Mouse (Mus musculus) CH12.LX (cell line): Measurements from ENCODE around the gene B3gat3. TPM values are rescaled to one million over a fixed set of nuclear protein-coding genes. Genes with fewer than 3 reads are reported as not detected.

Experiments used
- DNase-seq: peaks from one replicate; pipeline ENCODE4 v3.0.0-alpha.2; 2013; ENCODE audit errors: extremely low read depth
- H3K27ac ChIP-seq: 2 replicates; pipeline ENCODE4 v1.5.1; 2012; ENCODE audit warnings: low read depth, mild to moderate bottlenecking, control low read depth, moderate library complexity; ENCODE audit not compliant: insufficient read depth
- H3K27me3 ChIP-seq: replicated peaks from 2 replicates; pipeline ENCODE3; 2012; ENCODE audit warnings: inconsistent platforms
- H3K36me3 ChIP-seq, 2 experiments: replicated peaks in 1 of 2; 2 replicates each; pipeline versions ENCODE3 to v1.6.1; 2012; ENCODE audit warnings: inconsistent platforms in 1 of 2, low read length in 1 of 2, mild to moderate bottlenecking in 1 of 2, mixed read lengths in 1 of 2, moderate library complexity in 1 of 2; ENCODE audit not compliant: control insufficient read depth in 1 of 2, insufficient read depth in 1 of 2
- H3K4me1 ChIP-seq, 2 experiments: 2 replicates each; pipeline ENCODE4 v1.6.1; 2012; ENCODE audit warnings: inconsistent platforms in 1 of 2, moderate library complexity in 1 of 2; ENCODE audit not compliant: insufficient read depth in 2 of 2, control insufficient read depth in 1 of 2
- H3K4me2 ChIP-seq: 2 replicates; pipeline ENCODE4 v1.6.1; 2012; ENCODE audit warnings: low read depth, mild to moderate bottlenecking, control low read depth; ENCODE audit not compliant: poor library complexity, insufficient read depth, severe bottlenecking
- H3K4me3 ChIP-seq, 3 experiments: fragments of 150-350 bp in 1 of 3; sonication (generic) in 1 of 3; replicated peaks in 1 of 3; 2 replicates each; pipeline versions ENCODE3 to v1.5.1; 2011 to 2012; ENCODE audit warnings: low read depth in 2 of 3, low read length in 2 of 3, mild to moderate bottlenecking in 2 of 3, moderate library complexity in 2 of 3, control low read depth in 1 of 3, improper control_type of control experiment in 1 of 3, inconsistent platforms in 1 of 3, mixed read lengths in 1 of 3; ENCODE audit not compliant: poor library complexity in 1 of 3
- H3K79me2 ChIP-seq: replicated peaks from 2 replicates; pipeline ENCODE4 v1.6.1; 2012; ENCODE audit warnings: mild to moderate bottlenecking, moderate library complexity; ENCODE audit not compliant: control insufficient read depth, poor library complexity, insufficient read depth, severe bottlenecking; ENCODE audit errors: extremely low read depth
- H3K9ac ChIP-seq: 2 replicates; pipeline ENCODE4 v1.6.1; 2012; ENCODE audit warnings: low read depth, mild to moderate bottlenecking, control low read depth, moderate library complexity; ENCODE audit not compliant: insufficient read depth
- H3K9me3 ChIP-seq: replicated peaks from 2 replicates; pipeline ENCODE3; 2012; ENCODE audit warnings: low read length, inconsistent platforms, mixed read lengths
- BHLHE40 ChIP-seq: IDR thresholded peaks from 2 replicates; pipeline ENCODE4 v1.6.1; 2011; ENCODE audit warnings: mild to moderate bottlenecking, low read depth, low read length, improper control_type of control experiment
- CHD1 ChIP-seq: IDR thresholded peaks from 2 replicates; pipeline ENCODE4 v1.6.1; 2012; ENCODE audit warnings: low read depth, low read length, improper control_type of control experiment, inconsistent platforms
- CHD2 ChIP-seq: IDR thresholded peaks from 2 replicates; pipeline ENCODE4 v1.6.1; 2011; ENCODE audit warnings: low read length, improper control_type of control experiment
- CTCF ChIP-seq, 2 experiments: IDR thresholded peaks in 1 of 2; conservative IDR thresholded peaks in 1 of 2; 2 replicates each; pipeline ENCODE4 v1.5.1; 2011 to 2012; ENCODE audit warnings: low read depth in 2 of 2, low read length in 2 of 2, improper control_type of control experiment in 1 of 2, inconsistent platforms in 1 of 2, mild to moderate bottlenecking in 1 of 2, moderate library complexity in 1 of 2
- E2F4 ChIP-seq: IDR thresholded peaks from 2 replicates; pipeline ENCODE4 v1.6.1; 2011; ENCODE audit warnings: low read depth, low read length, improper control_type of control experiment; ENCODE audit not compliant: insufficient replicate concordance
- ELF1 ChIP-seq: IDR thresholded peaks from 2 replicates; pipeline ENCODE4 v1.6.1; 2014; ENCODE audit warnings: low read depth, mild to moderate bottlenecking, inconsistent platforms, low read length, improper control_type of control experiment
- EP300 ChIP-seq: IDR thresholded peaks from 2 replicates; pipeline ENCODE4 v1.6.1; 2011; ENCODE audit warnings: low read length, improper control_type of control experiment
- ETS1 ChIP-seq: conservative IDR thresholded peaks from 2 replicates; pipeline ENCODE4 v1.6.1; 2012; ENCODE audit warnings: low read depth, mild to moderate bottlenecking, inconsistent platforms, low read length, improper control_type of control experiment, moderate library complexity
- IRF4 ChIP-seq: IDR thresholded peaks from 2 replicates; pipeline ENCODE4 v1.6.1; 2014; ENCODE audit warnings: low read depth, mild to moderate bottlenecking, inconsistent platforms, low read length, improper control_type of control experiment
- JUND ChIP-seq: conservative IDR thresholded peaks from 2 replicates; pipeline ENCODE4 v1.6.1; 2011; ENCODE audit warnings: low read depth, low read length, improper control_type of control experiment
- KAT2A ChIP-seq: IDR thresholded peaks from 2 replicates; pipeline ENCODE4 v1.6.1; 2012; ENCODE audit warnings: low read length, improper control_type of control experiment, inconsistent platforms; ENCODE audit not compliant: insufficient replicate concordance
- MAX ChIP-seq: IDR thresholded peaks from 2 replicates; pipeline ENCODE4 v1.6.1; 2011; ENCODE audit warnings: low read length, improper control_type of control experiment
- MAZ ChIP-seq: IDR thresholded peaks from 2 replicates; pipeline ENCODE4 v1.6.1; 2012; ENCODE audit warnings: low read depth, mild to moderate bottlenecking, inconsistent platforms, low read length, improper control_type of control experiment, moderate library complexity
- MXI1 ChIP-seq: IDR thresholded peaks from 2 replicates; pipeline ENCODE4 v1.6.1; 2011; ENCODE audit warnings: mild to moderate bottlenecking, low read depth, low read length, improper control_type of control experiment
- MYC ChIP-seq: IDR thresholded peaks from 2 replicates; pipeline ENCODE4 v1.6.1; 2011; ENCODE audit warnings: low read depth, mild to moderate bottlenecking, improper control_type of control experiment, low read length
- NRF1 ChIP-seq: IDR thresholded peaks from 2 replicates; pipeline ENCODE4 v1.6.1; 2014; ENCODE audit warnings: low read depth, mild to moderate bottlenecking, inconsistent platforms, low read length, improper control_type of control experiment, moderate library complexity
- PAX5 ChIP-seq: IDR thresholded peaks from 2 replicates; pipeline ENCODE4 v1.6.1; 2012; ENCODE audit warnings: low read length, inconsistent platforms, mixed read lengths
- POLR2A ChIP-seq: IDR thresholded peaks from 2 replicates; pipeline ENCODE4 v1.6.1; 2011; ENCODE audit warnings: low read depth, mild to moderate bottlenecking, improper control_type of control experiment, low read length
- POLR2AphosphoS2 ChIP-seq: IDR thresholded peaks from 2 replicates; pipeline ENCODE4 v1.6.1; 2011; ENCODE audit warnings: low read depth, low read length, improper control_type of control experiment
- RAD21 ChIP-seq: IDR thresholded peaks from 2 replicates; pipeline ENCODE4 v1.6.1; 2011; ENCODE audit warnings: low read depth, mild to moderate bottlenecking, low read length, improper control_type of control experiment, moderate library complexity
- RCOR1 ChIP-seq: conservative IDR thresholded peaks from 2 replicates; pipeline ENCODE4 v1.6.1; 2012; ENCODE audit warnings: low read depth, mild to moderate bottlenecking, inconsistent platforms, low read length, improper control_type of control experiment
- SIN3A ChIP-seq: IDR thresholded peaks from 2 replicates; pipeline ENCODE4 v1.6.1; 2012; ENCODE audit warnings: low read length, improper control_type of control experiment, inconsistent platforms
- TBP ChIP-seq: conservative IDR thresholded peaks from 2 replicates; pipeline ENCODE4 v1.6.1; 2011; ENCODE audit warnings: low read depth, low read length, improper control_type of control experiment
- TCF12 ChIP-seq: IDR thresholded peaks from 2 replicates; pipeline ENCODE4 v1.6.1; 2014; ENCODE audit warnings: low read depth, mild to moderate bottlenecking, inconsistent platforms, low read length, improper control_type of control experiment
- UBTF ChIP-seq: IDR thresholded peaks from 2 replicates; pipeline ENCODE4 v1.6.1; 2012; ENCODE audit warnings: low read depth, mild to moderate bottlenecking, inconsistent platforms, low read length, improper control_type of control experiment, moderate library complexity
- USF2 ChIP-seq: conservative IDR thresholded peaks from 2 replicates; pipeline ENCODE4 v1.6.1; 2011; ENCODE audit warnings: low read depth, low read length, improper control_type of control experiment
- ZKSCAN1 ChIP-seq: IDR thresholded peaks from 2 replicates; pipeline ENCODE4 v1.6.1; 2012; ENCODE audit warnings: low read depth, inconsistent platforms, low read length, improper control_type of control experiment, borderline replicate concordance
- ZMIZ1 ChIP-seq: IDR thresholded peaks from 2 replicates; pipeline ENCODE4 v1.6.1; 2012; ENCODE audit warnings: low read depth, mild to moderate bottlenecking, inconsistent platforms, low read length, improper control_type of control experiment
- ZNF384 ChIP-seq: IDR thresholded peaks from 2 replicates; pipeline ENCODE4 v1.6.1; 2012; ENCODE audit warnings: low read depth, low read length, improper control_type of control experiment, inconsistent platforms
- dilution Hi-C: fragments of 300-500 bp; cut with MboI; formaldehyde crosslinking; loops from 2 replicates; pipeline ENCODE4 v1.14.3; 2020; ENCODE audit warnings: low sequenced_read_pairs; ENCODE audit not compliant: extremely low pct_unique_long_range_greater_than_20kb, extremely low pct_ligation_motif_present
- in situ Hi-C: fragments of 300-500 bp; cut with MboI; formaldehyde crosslinking; loops from 3 replicates; pipeline ENCODE4 v1.14.3; 2019; ENCODE audit warnings: low sequenced_read_pairs, low pct_ligation_motif_present, low pct_unique_long_range_greater_than_20kb, mixed read lengths
- polyA plus RNA-seq: library from polyadenylated mRNA; unstranded; fragments of >175 nt; gene quantifications from 2 replicates; pipeline ENCODE4 v1.2.1, GENCODE M21; 2012; ENCODE audit warnings: low read depth; ENCODE audit not compliant: insufficient read length
- total RNA-seq, 2 experiments: library from RNA; depleted of rRNA; stranded (reverse); fragments of 300-350 nt in 1 of 2; fragments of >200 nt in 1 of 2; gene quantifications; 2 replicates each; pipeline ENCODE4 v1.2.3; 2012 to 2014

The B3gat3 gene
- total and polyA plus RNA-seq, 3 experiments = 17.8 to 54.8 (median 33.0) TPM

- TF ChIP-seq TCF12 = no peak
- TF ChIP-seq ZMIZ1 = no peak
- TF ChIP-seq E2F4 = no peak
- TF ChIP-seq MXI1 = 0 out of 2 replicates have a peak, but pooled peaks have one; percentile 9
- TF ChIP-seq ZKSCAN1 = no peak
- no peak for TF ChIP-seq ETS1
- TF ChIP-seq CHD2 = 0 out of 2 replicates have a peak, but pooled peaks have one; percentile 25
- no peak for TF ChIP-seq JUND
- no peak for TF ChIP-seq PAX5
- TF ChIP-seq BHLHE40 = no peak
- TF ChIP-seq CHD1 = no peak
- TF ChIP-seq, all 38 proteins: peak for 2
- no peaks in the 10 kb centered on the region for H3K9me3 ChIP-seq
- no peaks in the 10 kb centered on the region for H3K27me3 ChIP-seq
- dilution Hi-C loops = no loop called here
- H3K36me3 ChIP-seq = peaks cover 57 to 75% of the 10 kb centered on the region in 2 experiments
- peak overlapping the region; percentile 72 for H3K9ac ChIP-seq
- H3K4me3 ChIP-seq = peak overlapping the region in 2 of 3 experiments; percentile 45 to 95
- peak overlapping the region; percentile 99 for H3K27ac ChIP-seq
- peaks cover 16 to 48% of the 10 kb centered on the region in 2 experiments for H3K4me1 ChIP-seq
- in situ Hi-C loops = no loop called here
- peaks cover 39% of the 10 kb centered on the region for H3K79me2 ChIP-seq
- peak overlapping the region; percentile 88 for H3K4me2 ChIP-seq
- DNase-seq = peak; percentile 21
Observed at GRCm38 (mm10) chr19:8941136-8941514, 21.0 kb downstream of the B3gat3 start.

- DNase-seq = peak; percentile 98
- H3K4me2 ChIP-seq = peak within 1 kb of the TSS; percentile 91
- H3K36me3 ChIP-seq = peaks cover 57 to 75% of the 10 kb centered on the region in 2 experiments
- H3K4me3 ChIP-seq = peak within 1 kb of the TSS; percentile 75 to 95 (median 91)
- peaks cover 16 to 48% of the 10 kb centered on the region in 2 experiments for H3K4me1 ChIP-seq
- H3K9ac ChIP-seq = peak within 1 kb of the TSS; percentile 97
- H3K9me3 ChIP-seq = no peaks in the 10 kb centered on the region
- in situ Hi-C loops = no loop called here
- H3K79me2 ChIP-seq = peaks cover 42% of the 10 kb centered on the region
- dilution Hi-C loops = no loop called here
- H3K27ac ChIP-seq = peak within 1 kb of the TSS; percentile 99
- H3K27me3 ChIP-seq = no peaks in the 10 kb centered on the region
- TF ChIP-seq ZNF384 (peak; percentile 93), EP300 (peak; percentile 60; the same call in 1 of the 2 replicates), NRF1 (peak; percentile 73), JUND (no peak), RAD21 (no peak; the same call in 1 of the 2 replicates), CHD1 (no peak; the same call in none of the 2 replicates), UBTF (peak; percentile 52; the same call in 1 of the 2 replicates), RCOR1 (no peak; the same call in 1 of the 2 replicates), BHLHE40 (peak; percentile 64), ZMIZ1 (peak; percentile 91), MXI1 (peak; percentile 19; the same call in 1 of the 2 replicates), CHD2 (0 out of 2 replicates have a peak, but pooled peaks have one; percentile 16), KAT2A (peak; percentile 65; the same call in 1 of the 2 replicates), MYC (peak; percentile 38; the same call in 1 of the 2 replicates), SIN3A (peak; percentile 90), MAZ (peak; percentile 87; the same call in 1 of the 2 replicates), POLR2A (peak; percentile 76), ELF1 (peak; percentile 90), IRF4 (peak; percentile 56; the same call in 1 of the 2 replicates), PAX5 (no peak), POLR2AphosphoS2 (peak; percentile 86), TCF12 (peak; percentile 56), ETS1 (peak; percentile 46), USF2 (no peak), TBP (peak; percentile 91), CTCF (conservative IDR thresholded peaks at IDR 0.05 in 1 of 2, IDR thresholded peaks at IDR 0.05 in 1 of 2; ENCODE audit: low read depth in 2 of 2, low read length in 2 of 2) (0 out of 4 replicates have a peak, but pooled peaks of 1 of the 2 experiments have one; percentile 4), ZKSCAN1 (no peak), MAX (peak; percentile 70)
Observed at GRCm38 (mm10) chr19:8941515-8942217, 21.5 kb downstream of the B3gat3 start, which contains the start of gene Mta2. Gene Mta2, plus strand, starts transcription at chr19:8941875.
